Mouse (Mus musculus) limb, embryonic 13.5 days (tissue): ENCODE measurements at regions not wholly inside any gene's neighbourhood (a gene's known extent, or its start where the extent isn't known, plus 50 kb on each side); places are given as distances from the start of the nearest gene placed in this dataset.

Source experiments
- ATAC-seq: fragments of 200-750 bp; cut with Nextera tagmentation; 2 replicates; pipeline ENCODE4 v1.8.0; 2017; ENCODE audit warnings: low read depth, moderate number of reproducible peaks, moderate TSS enrichment; ENCODE audit not compliant: low FRiP score
- H3K27ac ChIP-seq: fragments of 300-500 bp; sonication (generic); 2 replicates; pipeline ENCODE4 v1.5.1; 2015; ENCODE audit warnings: inconsistent platforms, mild to moderate bottlenecking, moderate library complexity
- H3K27me3 ChIP-seq: fragments of 300-500 bp; sonication (generic); 2 replicates; pipeline ENCODE4 v1.6.1; 2015; ENCODE audit warnings: mild to moderate bottlenecking, inconsistent platforms
- H3K36me3 ChIP-seq: fragments of 300-500 bp; sonication (generic); 2 replicates; pipeline ENCODE4 v1.6.1; 2015; ENCODE audit warnings: inconsistent platforms, mild to moderate bottlenecking, moderate library complexity
- H3K4me1 ChIP-seq: fragments of 300-500 bp; sonication (generic); 2 replicates; pipeline ENCODE4 v1.6.1; 2015; ENCODE audit warnings: inconsistent platforms
- H3K4me2 ChIP-seq: fragments of 300-500 bp; sonication (generic); replicated peaks from 2 replicates; pipeline ENCODE4 v1.6.1; 2015; ENCODE audit warnings: inconsistent platforms, mild to moderate bottlenecking, moderate library complexity
- H3K4me3 ChIP-seq: fragments of 300-500 bp; sonication (generic); 2 replicates; pipeline ENCODE4 v1.5.1; 2015; ENCODE audit warnings: moderate library complexity, mild to moderate bottlenecking, inconsistent platforms
- H3K9ac ChIP-seq: fragments of 300-500 bp; sonication (generic); 2 replicates; pipeline ENCODE4 v1.6.1; 2015; ENCODE audit warnings: mild to moderate bottlenecking, inconsistent platforms
- H3K9me3 ChIP-seq: fragments of 300-500 bp; sonication (generic); 2 replicates; pipeline ENCODE4 v1.6.1; 2016; ENCODE audit warnings: inconsistent platforms
- WGBS: fragments of 180-500 bp; shearing (Covaris S2); methylation state at CpG from one replicate; pipeline ENCODE4 v1.1.7; 2015; 5-methylcytosine and 5-hydroxymethylcytosine counted together

- no peak overlapping the region for H3K4me3 ChIP-seq
- no peaks in the 10 kb centered on the region for H3K4me1 ChIP-seq
- no peak overlapping the region for H3K27ac ChIP-seq
- H3K9me3 ChIP-seq = peaks cover 5% of the 10 kb centered on the region; the same call in 1 of the 2 replicates
- 71% methylated on average over 6 of the region's 6 CpGs for WGBS
- no peak overlapping the region for H3K4me2 ChIP-seq
- H3K27me3 ChIP-seq = no peaks in the 10 kb centered on the region
- ATAC-seq = no peak
- H3K36me3 ChIP-seq = no peaks in the 10 kb centered on the region
- no peak overlapping the region for H3K9ac ChIP-seq
Measured at GRCm38 (mm10) chr14:105662839-105663238, 233.8 kb downstream of the Spry2 start.

- H3K27me3 ChIP-seq = no peaks in the 10 kb centered on the region
- H3K4me2 ChIP-seq = no peak overlapping the region
- no peak for ATAC-seq
- WGBS = 90% methylated on average over 2 of the region's 2 CpGs
- no peak overlapping the region for H3K4me3 ChIP-seq
- H3K9ac ChIP-seq = no peak overlapping the region
- no peaks in the 10 kb centered on the region for H3K4me1 ChIP-seq
- peaks cover 5% of the 10 kb centered on the region; the same call in 1 of the 2 replicates for H3K9me3 ChIP-seq
- H3K36me3 ChIP-seq = no peaks in the 10 kb centered on the region
- H3K27ac ChIP-seq = no peak overlapping the region
Measured at GRCm38 (mm10) chr14:105658316-105658715, 238.3 kb downstream of the Spry2 start.

GRCm38 (mm10) chr14:105647166-105647565 lies 249.5 kb downstream of the Spry2 start:
- ATAC-seq = no peak
- Histone ChIP-seq H3K27ac (no peak overlapping the region), H3K9me3 (no peaks in the 10 kb centered on the region), H3K4me1 (peaks cover 6% of the 10 kb centered on the region), H3K4me3 (no peak overlapping the region), H3K36me3 (no peaks in the 10 kb centered on the region), H3K9ac (no peak overlapping the region), H3K27me3 (no peaks in the 10 kb centered on the region), H3K4me2 (no peak overlapping the region)
- 80% methylated on average over 3 of the region's 3 CpGs for WGBS

GRCm38 (mm10) chr14:105644428-105644827 lies 252.2 kb downstream of the Spry2 start:
- no peak overlapping the region for H3K9ac ChIP-seq
- H3K27me3 ChIP-seq = no peaks in the 10 kb centered on the region
- H3K4me1 ChIP-seq = peaks cover 6% of the 10 kb centered on the region
- H3K9me3 ChIP-seq = no peaks in the 10 kb centered on the region
- 44% methylated on average over 2 of the region's 2 CpGs for WGBS
- no peak overlapping the region for H3K4me2 ChIP-seq
- peak; percentile 57; the same call in 1 of the 2 replicates for ATAC-seq
- H3K36me3 ChIP-seq = no peaks in the 10 kb centered on the region
- H3K27ac ChIP-seq = no peak overlapping the region
- no peak overlapping the region for H3K4me3 ChIP-seq

- no peaks in the 10 kb centered on the region for H3K36me3 ChIP-seq
- H3K4me2 ChIP-seq = no peak overlapping the region
- H3K9ac ChIP-seq = no peak overlapping the region
- WGBS = 87% methylated on average over 7 of the region's 7 CpGs
- ATAC-seq = no peak
- H3K27ac ChIP-seq = no peak overlapping the region
- H3K4me3 ChIP-seq = no peak overlapping the region
- H3K27me3 ChIP-seq = no peaks in the 10 kb centered on the region
- no peaks in the 10 kb centered on the region for H3K9me3 ChIP-seq
- peaks cover 6% of the 10 kb centered on the region for H3K4me1 ChIP-seq
Measured at GRCm38 (mm10) chr14:105643285-105643957, 253.2 kb downstream of the Spry2 start.

GRCm38 (mm10) chr14:105632335-105632734 lies 264.3 kb downstream of the Spry2 start:
- Histone ChIP-seq H3K27me3 (no peaks in the 10 kb centered on the region), H3K4me2 (no peak overlapping the region), H3K27ac (no peak overlapping the region), H3K9me3 (no peaks in the 10 kb centered on the region), H3K4me3 (no peak overlapping the region), H3K4me1 (peaks cover 12% of the 10 kb centered on the region; the same call in 1 of the 2 replicates), H3K9ac (no peak overlapping the region), H3K36me3 (no peaks in the 10 kb centered on the region)
- ATAC-seq = no peak
- WGBS = 95% methylated on average over 4 of the region's 4 CpGs

- no peaks in the 10 kb centered on the region for H3K9me3 ChIP-seq
- no peaks in the 10 kb centered on the region for H3K36me3 ChIP-seq
- H3K27ac ChIP-seq = no peak overlapping the region
- H3K4me2 ChIP-seq = no peak overlapping the region
- no peak overlapping the region for H3K9ac ChIP-seq
- H3K4me3 ChIP-seq = no peak overlapping the region
- H3K4me1 ChIP-seq = peaks cover 12% of the 10 kb centered on the region; the same call in 1 of the 2 replicates
- 85% methylated on average over 5 of the region's 5 CpGs for WGBS
- no peaks in the 10 kb centered on the region for H3K27me3 ChIP-seq
- no peak for ATAC-seq
Measured at GRCm38 (mm10) chr14:105631681-105632031, 265.0 kb downstream of the Spry2 start.

- WGBS = 85% methylated on average over 9 of the region's 9 CpGs
- ATAC-seq = no peak
- Histone ChIP-seq H3K9ac (no peak overlapping the region), H3K4me1 (peaks cover 12% of the 10 kb centered on the region; the same call in 1 of the 2 replicates), H3K36me3 (no peaks in the 10 kb centered on the region), H3K4me2 (no peak overlapping the region), H3K27me3 (no peaks in the 10 kb centered on the region), H3K4me3 (no peak overlapping the region), H3K27ac (no peak overlapping the region), H3K9me3 (no peaks in the 10 kb centered on the region)
Measured at GRCm38 (mm10) chr14:105630867-105631680, 265.5 kb downstream of the Spry2 start.

GRCm38 (mm10) chr14:105630444-105630843 lies 266.2 kb downstream of the Spry2 start:
- H3K4me1 ChIP-seq = peaks cover 12% of the 10 kb centered on the region; the same call in 1 of the 2 replicates
- H3K36me3 ChIP-seq = no peaks in the 10 kb centered on the region
- ATAC-seq = no peak
- no peaks in the 10 kb centered on the region for H3K9me3 ChIP-seq
- WGBS = 88% methylated on average over 5 of the region's 5 CpGs
- no peak overlapping the region for H3K4me2 ChIP-seq
- no peak overlapping the region for H3K9ac ChIP-seq
- no peaks in the 10 kb centered on the region for H3K27me3 ChIP-seq
- no peak overlapping the region for H3K4me3 ChIP-seq
- no peak overlapping the region for H3K27ac ChIP-seq

- no peaks in the 10 kb centered on the region for H3K36me3 ChIP-seq
- H3K27ac ChIP-seq = no peak overlapping the region
- H3K27me3 ChIP-seq = no peaks in the 10 kb centered on the region
- H3K4me2 ChIP-seq = no peak overlapping the region
- no peak overlapping the region for H3K9ac ChIP-seq
- WGBS = 41% methylated on average over 3 of the region's 3 CpGs
- no peaks in the 10 kb centered on the region for H3K9me3 ChIP-seq
- no peak for ATAC-seq
- H3K4me1 ChIP-seq = peaks cover 12% of the 10 kb centered on the region; the same call in 1 of the 2 replicates
- no peak overlapping the region for H3K4me3 ChIP-seq
Measured at GRCm38 (mm10) chr14:105628673-105629072, 267.9 kb downstream of the Spry2 start.

GRCm38 (mm10) chr14:105624387-105624786 lies 272.2 kb downstream of the Spry2 start:
- no peak for ATAC-seq
- H3K27ac ChIP-seq = no peak overlapping the region
- H3K9me3 ChIP-seq = no peaks in the 10 kb centered on the region
- H3K4me3 ChIP-seq = no peak overlapping the region
- H3K4me1 ChIP-seq = peaks cover 12% of the 10 kb centered on the region; the same call in 1 of the 2 replicates
- WGBS = 84% methylated on average over 7 of the region's 7 CpGs
- H3K4me2 ChIP-seq = no peak overlapping the region
- H3K36me3 ChIP-seq = no peaks in the 10 kb centered on the region
- H3K9ac ChIP-seq = no peak overlapping the region
- no peaks in the 10 kb centered on the region for H3K27me3 ChIP-seq

- Histone ChIP-seq H3K27ac (no peak overlapping the region), H3K9me3 (no peaks in the 10 kb centered on the region), H3K36me3 (no peaks in the 10 kb centered on the region), H3K4me1 (no peaks in the 10 kb centered on the region), H3K4me2 (no peak overlapping the region), H3K27me3 (no peaks in the 10 kb centered on the region), H3K9ac (no peak overlapping the region), H3K4me3 (no peak overlapping the region)
- ATAC-seq = no peak
- 95% methylated on average over 5 of the region's 5 CpGs for WGBS
Measured at GRCm38 (mm10) chr14:105622166-105622565, 274.5 kb downstream of the Spry2 start.
